Mouse (Mus musculus) ZHBTc4 (cell line): ENCODE data around the gene Gprc6a.

Experiments used
- DNase-seq: peaks from one replicate; pipeline ENCODE4 v3.0.0-alpha.2; 2011; ENCODE audit warnings: low read depth, low spot score

The Gprc6a gene

GRCm38 (mm10) chr10:51590139-51590574 is 41.1 kb downstream of the Gprc6a start, which contains the start of gene Fam162b:
Gene Fam162b (minus strand): TSS chr10:51590517.
- DNase-seq = peak; percentile 37

- DNase-seq = no peak
These were observed 46.3 kb downstream of the Gprc6a start for GRCm38 (mm10) chr10:51584919-51585318.

GRCm38 (mm10) chr10:51584378-51584777 is 46.9 kb downstream of the Gprc6a start:
- DNase-seq = no peak

- peak; percentile 12 for DNase-seq
These were observed 59.9 kb downstream of the Gprc6a start for GRCm38 (mm10) chr10:51571225-51571996.
